Mouse (Mus musculus): ENCODE measurements at regions not wholly inside any gene's neighbourhood (a gene's known extent, or its start where the extent isn't known, plus 50 kb on each side); places are given as distances from the start of the nearest gene placed in this dataset.

DNA sequence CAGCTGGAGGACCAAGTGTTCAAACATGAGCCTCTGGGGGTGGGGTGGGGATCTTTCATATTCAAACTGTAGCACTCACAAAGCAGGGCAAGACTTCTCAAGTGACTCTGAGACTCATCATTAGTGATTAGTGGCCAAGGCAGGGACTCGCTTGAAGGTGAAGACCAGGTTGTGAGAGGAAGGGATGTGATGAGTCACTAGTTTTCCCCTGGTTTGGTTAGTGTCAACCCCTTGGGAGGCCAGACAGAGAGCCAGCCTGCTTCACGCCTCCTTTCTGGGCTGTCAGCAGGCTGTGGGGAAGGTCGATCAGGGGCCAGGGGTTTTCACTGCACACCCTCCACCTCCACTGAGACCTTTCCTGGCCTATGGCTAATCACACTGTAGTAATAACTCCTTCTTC is 65.2 kb downstream of the Slc30a10 start:
- in situ Hi-C loops (cut with MboI, MseI) = no loop called here

DNA sequence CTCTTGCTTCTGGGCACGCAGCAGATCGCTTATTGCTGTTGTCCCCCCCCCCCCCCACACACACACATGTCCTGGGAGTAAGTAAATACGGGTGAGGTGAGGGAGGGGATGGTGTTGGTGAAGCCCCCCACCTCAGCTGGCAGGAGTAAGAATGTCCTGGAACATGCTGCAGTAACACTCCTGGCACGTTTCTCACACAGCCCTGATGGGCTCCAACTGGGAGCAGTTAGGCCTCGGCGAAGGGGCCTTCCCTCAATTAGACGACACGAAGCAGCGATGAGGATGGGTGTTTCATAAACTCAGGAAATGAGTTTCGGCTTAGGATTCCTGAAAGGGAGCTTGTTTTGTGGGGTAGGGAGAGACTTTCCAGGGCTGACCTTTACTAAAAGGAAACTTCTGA is 69.4 kb downstream of the Slc30a10 start:
- in situ Hi-C loops (cut with MboI, MseI) = no loop called here

DNA sequence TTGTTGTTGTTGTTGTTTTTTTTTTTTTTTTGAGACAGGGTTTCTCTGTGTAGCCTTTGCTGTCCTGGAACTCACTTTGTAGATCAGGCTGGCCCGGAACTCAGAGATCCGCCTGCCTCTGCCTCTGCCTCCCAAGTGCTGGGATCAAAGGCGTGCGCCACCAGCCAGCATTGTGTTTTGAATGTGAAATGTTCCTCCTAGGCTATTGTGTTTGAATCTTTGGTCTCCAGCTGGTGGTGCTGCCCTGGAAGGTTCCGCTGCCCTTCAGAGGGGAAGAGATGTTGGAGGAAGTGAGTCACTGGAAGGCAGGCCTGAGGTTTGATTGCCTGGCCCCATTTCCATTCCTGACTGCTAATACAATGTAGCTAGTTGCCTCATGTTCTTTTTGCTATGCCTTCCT is 78.8 kb downstream of the Slc30a10 start:
- in situ Hi-C loops (cut with MboI, MseI) = no loop called here

DNA sequence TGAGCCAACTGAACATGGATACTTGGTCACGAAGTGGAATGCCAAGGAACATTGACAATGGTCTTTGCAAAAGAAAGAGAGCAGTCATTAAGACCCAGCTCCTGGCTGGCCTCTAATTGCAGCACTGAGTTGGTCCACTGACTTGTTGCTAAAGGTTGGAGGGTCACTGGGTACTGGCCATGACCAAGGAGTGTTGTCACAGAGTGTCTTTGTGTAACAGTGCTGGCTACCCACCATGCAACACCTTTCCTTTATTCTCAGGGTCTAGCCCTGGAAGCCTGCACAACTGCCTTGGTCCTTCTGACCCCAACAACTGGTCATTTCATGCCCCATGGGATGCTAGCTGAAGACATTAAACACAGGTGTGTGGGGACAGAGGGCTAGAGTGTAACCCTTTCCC is 79.5 kb downstream of the Slc30a10 start:
- in situ Hi-C loops (cut with MboI, MseI) = no loop called here

DNA sequence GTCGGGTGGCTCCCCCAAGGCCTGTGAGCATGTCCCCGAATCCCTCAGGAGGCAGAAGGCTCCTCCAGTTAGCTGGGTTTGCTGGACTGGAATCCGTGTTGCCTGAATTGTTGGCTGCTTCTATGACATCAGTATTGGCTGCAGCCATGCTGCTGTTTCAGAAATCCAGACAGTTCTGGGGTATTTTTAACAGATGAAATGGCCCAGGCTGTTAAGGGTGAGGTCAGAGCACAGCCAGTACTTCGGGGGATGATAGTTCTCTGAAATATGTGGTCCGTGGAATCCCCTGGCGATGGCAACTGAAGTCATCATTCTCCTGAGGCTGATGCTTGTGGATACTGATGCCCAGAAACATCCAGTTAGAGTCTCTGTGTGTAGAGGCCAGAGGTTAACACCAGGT is 80.7 kb downstream of the Slc30a10 start:
- in situ Hi-C loops (cut with MboI, MseI) = no loop called here

DNA sequence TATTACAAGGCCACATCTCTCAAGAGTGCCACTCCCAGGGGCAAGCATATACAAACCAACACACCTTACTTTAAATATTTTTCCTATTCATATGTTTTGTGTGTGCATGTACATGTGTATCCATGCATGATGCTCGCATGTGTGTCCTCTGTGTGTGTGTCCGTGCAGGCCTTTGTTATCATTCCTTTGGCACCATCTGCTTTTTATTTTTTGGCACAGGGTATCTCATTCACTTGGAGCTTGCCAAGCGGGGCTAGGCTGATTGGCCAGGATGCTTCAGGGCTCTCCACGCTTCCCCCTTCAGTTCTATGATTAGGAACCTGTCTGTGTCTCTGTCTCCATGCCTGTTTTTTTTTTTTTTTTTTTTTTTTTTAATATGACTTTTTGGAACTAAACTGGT is 82.6 kb downstream of the Slc30a10 start:
- in situ Hi-C loops (cut with MboI, MseI) = no loop called here

DNA sequence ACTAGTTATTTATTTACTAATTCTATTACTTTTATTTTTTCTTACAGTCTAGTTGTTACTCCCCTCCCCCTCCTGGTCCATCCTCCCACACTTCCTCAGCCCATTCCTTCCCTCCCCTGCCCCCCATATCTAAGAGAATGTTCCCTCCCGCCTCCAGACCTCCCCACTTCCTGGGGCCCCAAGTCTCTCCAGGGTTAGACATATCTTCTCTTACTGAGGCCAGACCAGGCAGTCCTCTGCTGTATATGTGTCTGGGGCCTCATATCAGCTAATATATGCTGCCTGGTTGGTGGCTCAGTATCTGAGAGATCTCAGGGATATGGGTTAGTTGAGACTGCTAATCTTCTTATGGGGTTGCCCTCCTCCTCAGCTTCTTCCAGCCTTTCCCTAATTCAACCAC is 84.8 kb downstream of the Slc30a10 start:
- in situ Hi-C loops (cut with MboI, MseI) = no loop called here

DNA sequence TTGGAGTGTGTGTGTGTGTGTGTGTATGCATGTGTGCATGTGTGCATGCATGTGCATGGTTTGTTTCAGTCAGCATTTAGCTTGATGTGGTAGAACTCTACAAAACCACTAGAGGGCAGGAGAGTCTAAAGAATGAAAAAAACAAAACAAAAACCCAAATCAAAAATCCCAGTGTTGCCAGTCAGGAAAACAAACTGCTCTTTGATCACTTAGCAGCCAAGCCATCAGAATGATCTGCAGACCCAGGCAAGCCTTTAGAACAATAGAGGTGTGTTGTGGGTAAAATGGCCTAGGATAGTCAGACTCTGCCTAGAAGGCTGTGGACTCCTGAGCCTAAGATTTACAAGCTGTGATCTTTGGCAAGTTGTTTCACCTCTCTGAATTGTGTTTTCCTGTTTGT is 91.7 kb downstream of the Slc30a10 start:
- in situ Hi-C loops (cut with MboI, MseI) = loop anchor here (10.0 kb wide), 3 partner anchors 1138 to 1178 kb away; partner anchors contain the start of gene Tgfb2 (in 1 of the 2)

DNA sequence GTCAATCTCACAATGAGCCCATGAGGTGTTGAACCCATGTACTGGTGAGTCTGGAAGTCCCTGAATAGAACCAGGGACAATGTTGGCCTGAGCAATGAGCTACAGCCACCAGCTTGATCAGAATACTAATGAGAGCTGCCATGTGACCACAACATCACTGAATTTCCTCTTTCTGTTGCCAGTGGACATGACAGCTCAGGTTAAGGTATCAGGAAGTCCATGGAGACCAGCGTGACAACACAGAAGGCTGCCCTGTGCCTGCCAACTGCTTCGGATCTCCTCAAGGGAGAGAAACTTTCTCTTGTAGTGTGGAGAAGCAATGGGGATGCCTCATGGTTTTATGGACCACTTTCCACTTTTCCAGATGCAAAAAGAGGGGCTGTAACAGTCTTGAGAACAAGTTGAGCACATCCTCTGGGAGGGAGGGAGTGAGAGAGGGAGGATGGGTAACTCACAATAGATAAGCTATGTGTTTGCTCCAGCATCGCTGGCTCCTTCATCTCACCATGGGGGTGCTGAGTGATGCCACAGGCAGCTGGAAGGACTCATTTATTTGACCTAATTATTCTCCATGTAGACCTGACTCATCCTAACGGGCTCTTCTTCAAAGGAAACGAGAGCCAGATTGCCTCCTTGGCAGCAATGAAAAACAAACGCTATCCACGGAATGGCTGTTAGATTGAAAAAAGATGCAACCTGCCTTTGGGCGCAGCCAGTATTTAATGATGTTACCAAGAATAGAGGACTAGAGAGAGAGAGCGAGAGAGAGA is 118.3 kb downstream of the Slc30a10 start:
- in situ Hi-C loops (cut with MboI, MseI) = no loop called here

DNA sequence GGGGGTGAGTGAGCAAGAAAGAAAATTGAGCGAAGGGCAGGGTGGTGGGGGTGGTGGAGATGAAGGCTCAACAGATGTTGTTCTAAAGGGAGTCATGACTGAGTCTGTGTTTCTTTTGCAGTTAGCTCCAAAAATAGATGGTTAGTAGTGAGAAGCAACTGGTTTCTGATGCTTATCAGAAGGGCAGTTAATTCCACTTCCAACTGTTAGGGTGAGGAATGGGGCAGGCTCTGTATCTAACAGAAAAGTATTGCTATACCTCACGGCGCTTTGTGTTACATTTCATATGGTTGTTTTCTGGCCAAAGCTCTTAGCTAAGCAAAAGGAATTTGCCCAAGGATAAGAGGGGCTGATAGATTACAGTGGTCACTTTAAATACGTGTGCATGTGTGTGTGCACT is 120.3 kb downstream of the Slc30a10 start:
- in situ Hi-C loops (cut with MboI, MseI) = no loop called here

DNA sequence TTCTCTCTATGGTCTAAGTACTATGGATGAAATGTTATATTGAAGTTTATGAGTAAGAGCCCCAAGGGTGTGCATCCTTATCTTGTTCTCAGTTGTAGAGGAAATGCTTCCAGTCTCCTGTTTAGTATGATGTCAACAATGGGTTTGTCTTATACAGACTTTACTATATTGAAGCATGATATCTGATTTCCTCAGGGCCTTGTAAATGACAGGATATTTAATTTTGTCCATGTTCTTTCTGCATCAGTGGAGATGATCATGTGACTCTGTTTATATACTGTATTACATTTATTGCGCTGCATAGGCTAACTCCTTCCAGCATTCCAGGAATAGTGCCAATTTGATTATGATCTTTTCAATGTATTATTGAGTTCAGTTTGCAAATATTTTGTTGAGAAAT is 125.2 kb downstream of the Slc30a10 start:
- in situ Hi-C loops (cut with MboI, MseI) = no loop called here

DNA sequence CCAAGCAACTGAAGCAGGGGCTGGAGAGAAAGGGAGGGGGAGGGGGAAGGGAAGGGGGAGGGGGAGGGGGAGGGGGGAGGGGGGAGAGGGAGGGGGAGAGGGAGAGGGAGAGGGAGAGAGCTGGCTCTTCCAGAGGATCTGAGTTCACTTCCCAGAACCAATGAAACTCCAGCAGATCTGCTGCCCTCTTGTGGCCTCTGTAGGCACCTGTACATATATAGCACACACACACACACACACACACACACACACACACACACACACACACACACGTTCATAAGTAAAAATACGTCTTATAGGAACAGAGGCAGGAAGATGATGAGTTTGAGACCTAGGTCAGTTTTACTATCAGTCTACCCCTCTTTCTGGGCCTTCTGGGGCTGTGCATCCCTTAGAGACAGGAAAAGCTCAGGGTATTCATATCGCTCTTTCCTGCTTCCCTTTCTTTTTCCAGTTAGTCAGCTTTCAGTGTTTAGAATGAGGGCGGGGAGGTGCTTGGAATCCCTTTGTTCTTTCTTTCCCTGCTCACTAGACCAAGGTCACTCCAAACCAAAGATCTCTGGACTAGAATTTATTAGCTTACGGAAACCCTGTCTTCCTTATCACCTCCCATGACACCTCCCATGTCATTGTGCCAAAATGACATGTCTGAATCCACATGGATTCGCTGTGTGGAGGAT is 130.7 kb downstream of the Slc30a10 start:
- in situ Hi-C loops (cut with MboI, MseI) = no loop called here

DNA sequence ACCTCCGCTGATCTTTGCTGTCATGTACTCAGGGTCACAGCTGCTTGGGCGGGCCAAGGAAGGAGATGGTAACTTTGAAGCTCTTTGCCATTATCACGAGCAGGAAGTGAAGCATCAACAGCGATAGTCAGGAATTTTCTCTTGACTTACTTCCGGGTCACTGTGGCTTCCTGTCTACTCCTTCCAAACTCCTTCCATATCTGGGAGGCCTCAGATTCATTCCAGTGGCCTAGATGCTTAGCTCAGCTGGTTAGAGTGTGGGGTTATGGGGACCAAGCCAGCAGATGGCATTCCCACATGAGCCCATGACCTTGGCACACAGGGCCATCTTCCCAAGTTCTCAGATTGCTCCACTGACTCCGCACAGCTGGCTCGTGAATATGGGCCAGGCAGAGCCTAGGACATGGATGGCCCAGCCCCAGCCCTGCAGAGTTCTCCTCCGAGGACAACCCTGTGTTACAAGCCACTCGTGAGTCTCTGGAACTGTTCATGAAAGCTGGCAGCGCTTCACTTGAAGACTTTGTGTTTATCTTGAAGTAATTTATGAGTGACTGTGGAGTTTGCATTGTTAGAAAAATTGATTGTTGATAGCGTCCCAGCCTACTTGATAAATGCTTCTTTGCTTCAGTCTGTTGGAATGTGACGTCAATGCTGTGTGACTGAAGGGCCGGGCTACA is 133.2 kb downstream of the Slc30a10 start:
- in situ Hi-C loops (cut with MboI, MseI) = no loop called here

DNA sequence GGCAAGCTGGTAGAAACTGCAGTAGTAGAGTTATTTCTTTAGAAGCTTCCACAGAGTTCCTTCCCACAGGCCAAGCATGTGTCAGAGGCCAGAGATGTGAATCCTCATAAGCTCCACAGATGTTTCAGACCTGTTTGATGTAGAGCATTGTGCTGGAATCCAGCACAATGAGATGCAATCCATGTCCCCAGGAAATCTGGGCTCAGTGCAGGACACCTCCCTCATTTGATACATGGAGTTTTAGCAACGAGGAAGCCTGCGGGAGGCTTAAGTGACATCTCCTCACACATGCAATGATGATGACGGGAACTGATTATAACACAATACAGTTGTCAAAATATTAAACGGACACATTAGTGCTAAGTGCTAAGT is 133.7 kb downstream of the Slc30a10 start:
- in situ Hi-C loops (cut with MboI, MseI) = no loop called here

DNA sequence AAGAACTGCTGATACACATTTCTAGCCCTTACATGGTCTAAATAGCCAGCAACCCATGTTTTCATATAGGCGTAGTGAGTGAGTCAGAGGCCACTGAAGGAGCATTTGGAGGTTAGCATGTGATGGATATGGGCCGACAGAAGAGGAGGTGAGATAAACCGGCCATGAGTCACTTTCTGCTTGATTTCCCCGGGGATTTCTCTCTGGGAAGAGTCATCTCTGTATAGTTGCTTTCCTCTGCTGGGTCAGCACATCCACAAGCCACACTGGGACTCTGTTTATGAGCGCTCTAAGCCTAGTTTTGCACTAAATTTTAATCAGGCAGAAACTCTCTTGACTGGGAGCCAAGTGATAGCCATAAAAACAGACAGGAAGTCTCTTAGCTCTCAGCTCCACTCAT is 142.2 kb downstream of the Slc30a10 start:
- in situ Hi-C loops (cut with MboI, MseI) = no loop called here

DNA sequence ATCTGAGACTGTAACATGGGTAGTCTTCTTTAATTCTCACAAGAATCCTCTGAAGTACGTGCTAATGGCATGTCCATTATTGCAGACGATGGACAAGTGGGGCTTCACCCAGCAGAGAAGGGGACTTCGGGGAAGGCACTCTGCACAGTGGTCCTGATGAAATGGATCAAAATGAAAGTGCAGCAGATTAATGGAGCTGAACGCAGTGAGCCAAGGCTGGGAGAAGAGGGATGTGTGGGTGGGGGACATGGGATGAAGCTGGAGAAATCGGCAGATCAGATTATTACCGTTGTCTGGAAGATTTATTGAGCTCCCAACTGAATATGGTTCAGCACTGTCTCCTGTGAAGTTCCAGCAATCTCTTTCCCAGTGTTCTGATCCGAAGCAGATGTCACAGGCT is 143.9 kb downstream of the Slc30a10 start:
- in situ Hi-C loops (cut with MboI, MseI) = no loop called here

DNA sequence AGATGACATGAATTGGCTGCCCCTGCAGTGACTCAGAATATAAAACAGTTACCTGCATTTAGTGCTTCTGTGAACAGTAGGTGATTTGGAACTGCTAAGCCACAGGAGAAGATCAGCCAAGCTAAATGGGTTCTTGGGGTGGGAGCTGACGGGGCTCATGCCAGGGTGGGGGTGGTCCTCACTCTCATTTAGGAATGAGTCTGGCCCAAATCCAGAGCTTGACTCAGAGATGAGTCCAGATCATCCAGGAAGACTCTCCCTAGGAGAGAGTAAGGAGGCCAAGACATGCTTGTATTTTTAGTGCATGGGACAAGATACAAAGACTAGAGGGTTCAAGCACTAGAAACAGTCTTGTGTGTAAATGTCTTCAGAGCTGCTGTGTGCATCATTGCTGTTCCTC is 146.5 kb downstream of the Slc30a10 start:
- in situ Hi-C loops (cut with MboI, MseI) = no loop called here

DNA sequence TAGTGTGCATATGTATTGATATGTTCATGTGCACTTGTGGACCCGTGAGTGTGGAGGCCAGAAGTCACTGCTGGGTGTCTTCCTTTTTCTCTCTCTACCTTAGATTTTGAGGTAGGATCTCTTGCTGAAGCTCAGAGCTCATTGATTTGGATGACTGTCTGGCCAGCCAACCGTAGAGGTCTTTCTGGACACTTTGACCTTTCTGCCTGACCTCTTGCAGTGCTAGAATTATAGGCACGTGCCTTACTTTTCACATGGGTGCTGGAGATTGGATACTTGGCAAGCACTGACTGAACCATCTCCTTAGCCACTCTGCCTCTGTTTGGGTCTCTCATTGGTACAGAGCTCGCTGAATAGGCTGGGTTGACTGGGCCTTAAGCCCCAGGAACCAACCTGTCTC is 151.3 kb downstream of the Slc30a10 start:
- in situ Hi-C loops (cut with MboI, MseI) = no loop called here

DNA sequence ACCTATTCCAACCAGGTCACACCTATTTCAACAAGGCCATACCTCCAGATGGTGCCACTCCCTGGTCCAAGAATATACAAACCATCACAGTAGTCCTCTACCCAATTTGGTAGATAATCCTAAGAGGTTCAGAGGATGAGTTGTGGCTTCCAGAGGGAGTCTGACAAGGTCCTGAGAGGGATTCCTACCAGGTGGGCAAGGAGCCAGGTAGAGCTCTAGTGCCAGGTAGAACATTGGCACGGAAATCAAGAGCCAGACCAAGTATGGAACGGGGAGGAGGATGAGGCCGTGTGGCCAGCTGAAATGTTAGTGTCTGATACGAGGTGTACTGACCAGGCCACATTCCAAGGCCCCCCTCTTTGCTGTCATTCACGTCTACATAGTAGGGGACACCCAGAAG is 153.0 kb downstream of the Slc30a10 start:
- in situ Hi-C loops (cut with MboI, MseI) = no loop called here

DNA sequence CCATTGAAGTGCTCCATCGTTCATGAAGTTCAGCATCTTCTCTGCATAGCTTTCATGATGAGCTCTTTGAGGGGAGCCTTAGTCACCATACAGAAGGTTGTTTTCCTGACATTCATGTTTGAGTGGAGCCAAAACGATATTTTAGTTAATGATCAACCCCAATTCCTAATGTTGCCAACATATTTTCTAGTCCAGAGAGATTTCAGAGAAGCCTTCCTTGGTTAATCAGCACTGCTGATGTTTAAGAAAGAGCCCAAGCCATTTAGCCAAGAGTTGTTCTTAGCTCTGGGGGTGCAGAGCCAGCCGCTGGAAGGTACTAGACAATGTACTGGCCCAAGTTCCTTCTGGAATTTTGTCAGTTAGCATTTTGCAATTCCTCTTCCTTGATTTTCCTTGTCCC is 153.8 kb downstream of the Slc30a10 start:
- in situ Hi-C loops (cut with MboI, MseI) = no loop called here

DNA sequence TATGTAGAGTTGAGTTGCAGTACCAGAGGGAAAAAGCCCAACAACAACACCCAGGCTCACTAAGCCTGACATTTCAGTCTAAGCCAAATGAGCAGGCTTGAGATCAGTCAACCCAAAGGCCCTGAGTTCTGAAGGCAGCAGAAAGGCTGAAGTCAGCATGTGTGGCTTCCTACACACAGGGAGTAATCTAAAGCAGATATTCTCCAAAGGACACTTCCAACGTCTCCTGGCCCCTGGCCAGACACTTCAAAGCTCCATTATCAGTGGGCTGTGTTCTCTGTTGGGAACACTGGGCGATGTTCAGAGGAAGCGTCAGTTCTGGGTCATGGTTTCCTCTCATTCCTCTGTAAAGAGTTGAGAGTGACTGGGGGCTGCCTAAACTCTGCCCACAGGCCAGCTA is 155.9 kb downstream of the Slc30a10 start:
- in situ Hi-C loops (cut with MboI, MseI) = no loop called here

DNA sequence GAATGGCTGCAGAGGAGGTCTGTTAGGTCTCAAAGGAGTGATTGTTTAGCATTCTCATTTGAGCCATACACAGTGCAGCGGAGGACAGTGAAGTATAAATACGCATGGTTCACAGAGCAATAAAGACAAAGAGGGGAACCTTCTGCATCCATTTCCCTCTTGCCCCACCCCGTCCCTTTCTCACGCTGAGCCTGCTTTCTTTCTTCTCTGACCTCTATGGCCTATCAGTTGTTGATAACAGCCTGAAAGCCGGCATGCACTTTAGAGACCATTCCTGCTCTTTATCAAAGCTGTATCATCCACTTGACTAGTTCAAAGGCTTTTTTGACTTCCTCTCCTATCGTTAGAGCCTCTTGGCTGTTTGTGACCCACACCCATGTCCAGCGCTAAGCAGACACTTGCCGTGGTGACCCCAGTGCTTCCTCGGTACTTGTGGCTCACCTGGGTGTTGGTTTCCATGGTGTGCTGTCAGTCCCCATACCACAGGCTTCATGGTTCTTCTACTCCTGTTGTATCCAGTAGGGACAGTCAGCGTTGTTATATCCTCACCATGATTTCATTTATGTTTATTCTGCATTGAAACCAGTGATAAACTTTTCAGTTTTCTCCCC is 161.3 kb downstream of the Slc30a10 start:
- in situ Hi-C loops (cut with MboI, MseI) = no loop called here
